Mouse (Mus musculus): ENCODE results near the gene U2af1. TPM values are rescaled to one million over a fixed set of nuclear protein-coding genes. Genes with fewer than 3 reads are reported as not detected.
"Not testable (repeated sequence)": the region's sequence is repeated elsewhere in the genome, so short reads cannot be mapped to it uniquely, and the experiment has no call there.

U2af1 gene
- total RNA-seq (2022) = 10 to 100 TPM; 63.4 to 76.0 (median 68.3) TPM

- peak; percentile 97 for DNase-seq (ENCODE audit: low spot score)
These were observed at the start of gene U2af1 for GRCm38 (mm10) chr17:31658468-31659185. Gene U2af1, minus strand, starts transcription at chr17:31658892.

DNA sequence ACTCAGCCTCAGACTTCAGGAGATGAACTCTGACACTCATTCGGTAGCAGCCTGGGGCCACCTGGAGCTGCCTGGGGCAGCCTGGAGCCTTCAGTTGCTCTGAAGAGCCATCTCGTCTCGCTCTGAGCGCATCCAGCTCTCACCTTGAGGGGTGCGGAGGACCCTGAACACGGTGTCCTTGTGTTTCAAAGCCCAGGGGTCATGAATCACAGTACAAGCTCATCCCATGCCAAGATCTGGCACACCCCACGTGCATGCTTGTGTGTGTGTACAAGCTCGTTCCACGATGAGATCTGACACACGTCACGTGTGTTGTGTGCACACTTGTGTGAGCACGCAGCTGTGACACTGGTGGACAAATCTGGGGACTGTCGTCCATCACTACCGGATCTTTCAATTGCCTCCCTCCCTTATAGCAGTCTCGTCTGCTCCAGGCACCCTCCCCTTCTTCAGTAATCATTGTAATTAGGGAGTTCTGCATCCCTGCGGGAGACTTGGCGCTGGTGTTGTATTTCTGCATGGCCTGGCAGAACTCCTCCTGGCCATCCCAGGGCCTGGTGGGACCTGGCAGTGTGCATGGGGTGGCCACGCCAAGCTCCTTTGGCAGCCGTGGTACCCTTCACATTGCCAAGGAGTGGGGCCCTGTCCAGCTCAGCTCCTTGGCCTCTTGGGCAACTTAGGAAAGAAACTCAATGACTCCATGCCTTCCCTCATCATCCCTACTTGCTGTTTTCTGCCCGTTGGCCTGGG is 46.8 kb upstream of the U2af1 start:
- no peak for DNase-seq (ENCODE audit: low spot score)

DNA sequence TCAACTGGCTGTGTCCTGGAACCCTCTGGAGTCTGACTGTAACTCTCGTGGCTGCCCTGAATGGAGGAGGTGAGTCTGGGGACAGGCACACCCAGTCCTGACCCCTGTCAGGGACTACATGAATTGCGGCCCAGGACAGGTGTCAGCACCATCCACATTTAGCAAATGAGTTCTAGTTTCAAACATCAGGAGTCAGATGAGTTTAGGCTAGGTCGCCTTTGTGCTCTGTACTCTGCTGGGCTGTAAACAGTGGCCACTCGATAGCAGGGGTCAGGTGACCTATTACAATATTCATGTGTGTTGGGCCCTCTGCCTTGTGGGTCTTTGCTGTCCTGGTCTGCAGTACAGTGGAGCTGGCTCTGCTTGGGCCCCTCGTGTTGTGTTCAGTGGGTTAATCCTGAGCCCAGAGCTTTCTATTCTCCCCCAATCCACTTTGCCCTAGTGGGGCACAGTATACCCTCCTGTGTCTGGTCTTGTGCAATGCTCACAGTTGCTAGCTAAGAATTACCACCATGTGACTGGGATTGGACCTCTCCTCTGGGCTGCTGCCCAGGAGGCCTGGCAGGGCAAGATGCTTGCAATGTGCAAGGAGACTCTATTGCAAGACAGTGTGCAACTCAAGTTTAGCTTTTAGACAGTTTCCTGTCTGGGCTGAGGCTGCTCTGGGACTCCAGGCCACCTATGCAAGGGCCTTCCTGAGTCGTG is 44.7 kb upstream of the U2af1 start:
- DNase-seq (ENCODE audit: low spot score) = peak; percentile 56

GRCm38 (mm10) chr17:31698347-31698746 is 39.7 kb upstream of the U2af1 start:
- no peak for DNase-seq (ENCODE audit: low spot score)

- not testable (repeated sequence) for DNase-seq (ENCODE audit: low spot score)
These were observed 36.7 kb upstream of the U2af1 start for GRCm38 (mm10) chr17:31695356-31695755.

DNA sequence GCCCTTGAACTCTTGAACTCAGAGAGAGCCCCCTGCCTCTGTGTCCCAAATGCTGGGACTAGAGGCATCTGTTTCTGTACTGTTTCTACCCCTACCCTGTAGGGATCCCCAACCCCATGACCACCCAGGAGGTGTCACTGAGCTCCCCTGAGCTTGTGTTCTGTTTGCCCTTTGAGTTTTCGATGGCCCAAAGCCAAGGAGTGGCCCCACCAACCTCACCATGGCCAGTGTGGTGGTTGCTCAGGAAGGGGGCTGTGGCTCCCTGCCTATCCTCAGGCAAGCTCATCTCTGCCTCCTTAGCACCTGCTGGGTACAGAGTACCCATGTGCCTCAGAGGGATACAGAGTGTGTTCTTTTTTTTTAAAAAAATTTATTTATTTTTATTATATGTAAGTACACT is 36.3 kb upstream of the U2af1 start:
- DNase-seq (ENCODE audit: low spot score) = no peak

DNA sequence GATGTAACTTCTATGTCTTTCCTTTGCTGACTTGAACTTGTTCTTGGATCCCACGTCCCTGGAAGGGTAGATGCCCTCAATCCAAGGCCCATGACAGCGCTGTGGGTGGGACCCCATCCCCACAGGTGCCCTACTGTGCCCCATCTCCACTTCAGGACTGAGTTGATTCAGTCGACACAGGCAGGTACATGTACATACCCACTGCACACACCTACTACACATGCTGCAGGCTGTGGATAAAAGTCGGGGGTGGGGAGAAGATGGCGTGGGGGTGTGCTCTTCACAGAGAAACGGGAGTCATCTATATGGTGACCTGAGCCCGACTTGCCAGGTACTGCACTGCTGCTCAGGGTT is 35.3 kb upstream of the U2af1 start:
- no peak for DNase-seq (ENCODE audit: low spot score)

- DNase-seq (ENCODE audit: low spot score) = peak; percentile 76
These were observed 34.8 kb upstream of the U2af1 start for GRCm38 (mm10) chr17:31693330-31694022.

DNA sequence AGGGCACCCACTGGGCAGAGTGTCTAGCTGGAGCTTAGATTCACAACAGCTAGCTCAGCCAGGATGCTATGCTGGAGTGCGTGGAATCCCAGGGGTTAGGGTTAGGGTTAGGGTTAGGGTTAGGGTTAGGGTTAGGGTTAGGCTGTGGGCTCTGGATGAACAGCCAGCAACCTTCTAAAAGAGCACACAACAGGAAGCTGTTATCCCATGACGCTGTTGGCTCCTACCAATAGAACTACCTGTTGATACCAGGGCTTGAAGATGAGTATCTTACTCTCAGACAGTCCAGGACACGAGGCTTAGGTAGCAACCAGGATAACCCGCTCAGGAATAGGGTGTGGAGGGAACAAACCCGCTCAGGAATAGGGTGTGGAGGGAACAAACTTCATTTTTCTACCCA is 34.2 kb upstream of the U2af1 start:
- DNase-seq (ENCODE audit: low spot score) = no peak

- DNase-seq (ENCODE audit: low spot score) = no peak
These were observed 30.9 kb upstream of the U2af1 start for GRCm38 (mm10) chr17:31689606-31690005.

DNA sequence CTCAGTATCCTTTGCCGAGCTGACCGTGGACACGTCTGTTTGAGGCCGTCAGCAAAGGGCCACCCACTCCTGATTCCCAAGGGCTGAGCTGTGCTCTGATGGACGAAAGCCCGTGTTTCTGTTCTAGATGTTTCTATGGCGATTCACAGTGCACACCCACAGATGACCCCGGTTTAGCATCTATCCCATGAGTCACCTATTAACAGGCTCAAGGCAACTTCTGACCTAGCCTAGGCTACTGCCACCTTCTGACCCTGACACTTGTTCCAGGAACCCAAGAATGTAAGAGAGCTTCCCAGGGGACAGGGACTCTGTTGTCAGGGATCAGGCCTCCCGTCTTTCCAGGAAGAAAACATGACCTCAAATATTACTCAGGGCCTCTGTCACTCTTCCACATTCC is 29.4 kb upstream of the U2af1 start:
- peak; percentile 47 for DNase-seq (ENCODE audit: low spot score)

- DNase-seq (ENCODE audit: low spot score) = no peak
These were observed 27.5 kb upstream of the U2af1 start for GRCm38 (mm10) chr17:31686225-31686564.

- DNase-seq (ENCODE audit: low spot score) = peak; percentile 88
These were observed 27.0 kb upstream of the U2af1 start for GRCm38 (mm10) chr17:31685514-31686224.

DNA sequence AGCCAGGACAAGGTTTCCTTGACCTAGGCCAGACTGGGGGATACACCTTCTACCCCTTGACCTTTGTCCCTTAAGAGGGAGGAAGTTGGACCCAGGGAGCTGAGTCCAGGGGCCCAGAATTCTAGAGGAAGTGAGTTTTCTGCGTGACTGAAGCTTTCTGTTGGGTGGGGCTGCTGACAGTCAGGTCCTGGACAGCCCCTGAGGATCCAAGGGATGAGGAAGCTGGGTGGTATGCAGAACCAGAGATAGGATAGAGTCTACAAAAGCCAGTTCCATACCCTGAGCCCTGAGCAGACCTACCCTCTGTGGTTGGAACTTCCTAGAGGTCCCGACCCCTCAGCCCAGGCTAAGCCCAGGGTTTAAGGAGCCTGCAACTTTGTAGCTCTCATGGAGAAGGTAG is 21.8 kb upstream of the U2af1 start:
- DNase-seq (ENCODE audit: low spot score) = no peak

GRCm38 (mm10) chr17:31677507-31677906 is 18.8 kb upstream of the U2af1 start, which contains the start of gene Cryaa:
Gene Cryaa, plus strand, starts transcription at chr17:31677807.
- no peak for DNase-seq (ENCODE audit: low spot score)

DNA sequence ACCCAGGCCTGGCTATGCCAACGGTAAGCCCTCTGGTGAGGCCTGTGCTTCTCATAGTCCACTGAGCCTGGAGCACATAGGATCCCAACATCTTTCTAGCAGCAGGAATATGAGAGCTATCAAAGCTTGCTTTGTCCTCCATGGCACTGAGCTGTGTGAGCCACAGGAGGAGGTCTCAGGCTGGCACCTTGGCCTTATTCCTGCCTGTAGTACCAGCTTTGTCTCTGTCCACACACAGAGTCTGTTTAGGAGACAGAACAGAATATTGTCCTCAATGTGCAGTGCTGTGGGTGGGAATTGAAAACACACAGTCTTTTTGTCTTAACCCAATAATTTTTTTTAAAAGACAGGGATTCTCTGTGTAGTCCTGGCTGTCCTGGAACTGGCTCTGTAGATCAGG is 15.7 kb upstream of the U2af1 start:
- no peak for DNase-seq (ENCODE audit: low spot score)

- DNase-seq (ENCODE audit: low spot score) = no peak
These were observed 13.6 kb upstream of the U2af1 start for GRCm38 (mm10) chr17:31672279-31672678.

- DNase-seq (ENCODE audit: low spot score) = no peak
These were observed 13.0 kb upstream of the U2af1 start for GRCm38 (mm10) chr17:31671698-31672097.

GRCm38 (mm10) chr17:31670163-31670562 is 11.5 kb upstream of the U2af1 start:
- no peak for DNase-seq (ENCODE audit: low spot score)

- DNase-seq (ENCODE audit: low spot score) = no peak
These were observed 9.6 kb upstream of the U2af1 start for GRCm38 (mm10) chr17:31668306-31668705.

DNA sequence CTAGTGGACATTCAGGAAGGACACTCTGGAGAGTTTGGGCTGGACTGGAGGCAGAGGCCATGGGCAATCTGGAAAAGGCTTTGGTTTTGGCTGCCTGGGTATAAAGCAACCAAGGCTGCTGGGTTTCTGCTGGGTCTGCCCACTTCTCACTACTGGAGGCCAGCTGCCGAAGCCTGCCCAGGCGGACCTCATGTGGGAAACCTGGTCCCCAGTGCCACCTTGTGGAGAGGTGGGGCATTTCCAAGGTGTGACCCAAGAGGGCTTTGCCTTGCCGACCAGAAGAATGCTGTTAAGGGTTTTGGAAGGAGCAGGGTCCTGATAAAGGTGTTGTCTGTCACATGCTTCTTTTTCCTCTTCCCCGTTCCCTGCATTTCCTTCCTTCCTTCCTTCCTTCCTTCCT is 6.1 kb upstream of the U2af1 start:
- DNase-seq (ENCODE audit: low spot score) = peak; percentile 57

Data from heart, adult 8-10 months (tissue).